Mouse (Mus musculus) kidney, embryonic 16.5 days (tissue): Measurements from ENCODE around the gene Arhgef7. TPM values are rescaled to one million over a fixed set of nuclear protein-coding genes. Genes with fewer than 3 reads are reported as not detected.

Experiments used
- ATAC-seq: fragments of 200-750 bp; cut with Nextera tagmentation; 2 replicates; pipeline ENCODE4 v1.8.0; 2017; ENCODE audit warnings: moderate TSS enrichment; ENCODE audit not compliant: low FRiP score, low TSS enrichment
- H3K27ac ChIP-seq: fragments of 300-500 bp; sonication (generic); 2 replicates; pipeline ENCODE4 v1.5.1; 2014; ENCODE audit warnings: low read length
- H3K27me3 ChIP-seq: fragments of 300-500 bp; sonication (generic); 2 replicates; pipeline ENCODE4 v1.6.1; 2014; ENCODE audit warnings: low read length, control low read depth, mixed read lengths; ENCODE audit not compliant: insufficient read depth
- H3K36me3 ChIP-seq: fragments of 300-500 bp; sonication (generic); 2 replicates; pipeline ENCODE4 v1.6.1; 2014; ENCODE audit warnings: low read length, control low read depth, mixed read lengths; ENCODE audit not compliant: insufficient read depth
- H3K4me1 ChIP-seq: fragments of 300-500 bp; sonication (generic); 2 replicates; pipeline ENCODE4 v1.6.1; 2014; ENCODE audit warnings: low read length, control low read depth, mixed read lengths; ENCODE audit not compliant: insufficient read depth
- H3K4me2 ChIP-seq: fragments of 300-500 bp; sonication (generic); replicated peaks from 2 replicates; pipeline ENCODE4 v1.6.1; 2014; ENCODE audit warnings: low read depth, low read length
- H3K4me3 ChIP-seq: fragments of 300-500 bp; sonication (generic); 2 replicates; pipeline ENCODE4 v1.5.1; 2014; ENCODE audit warnings: mild to moderate bottlenecking, low read length
- H3K9ac ChIP-seq: fragments of 300-500 bp; sonication (generic); replicated peaks from 2 replicates; pipeline ENCODE4 v1.6.1; 2014; ENCODE audit warnings: low read length
- H3K9me3 ChIP-seq: fragments of 300-500 bp; sonication (generic); 2 replicates; pipeline ENCODE4 v1.6.1; 2016; ENCODE audit warnings: low read length, control low read depth
- WGBS: fragments of 180-500 bp; shearing (Covaris S2); extraction: QIAGEN DNeasy Blood & Tissue Kit; methylation state at CpG from one replicate; pipeline ENCODE4 v1.1.7; 2014; 5-methylcytosine and 5-hydroxymethylcytosine counted together
- polyA plus RNA-seq: library from polyadenylated mRNA; unstranded; fragments of >200 nt; fragmentation: Nextera tagmentation; extraction: Ambion mirVana; gene quantifications from 2 replicates; pipeline ENCODE4 v1.2.1, GENCODE M21; 2015

Arhgef7 gene
- polyA plus RNA-seq, 1 experiment from 2014 or later: 43.3 TPM

DNA sequence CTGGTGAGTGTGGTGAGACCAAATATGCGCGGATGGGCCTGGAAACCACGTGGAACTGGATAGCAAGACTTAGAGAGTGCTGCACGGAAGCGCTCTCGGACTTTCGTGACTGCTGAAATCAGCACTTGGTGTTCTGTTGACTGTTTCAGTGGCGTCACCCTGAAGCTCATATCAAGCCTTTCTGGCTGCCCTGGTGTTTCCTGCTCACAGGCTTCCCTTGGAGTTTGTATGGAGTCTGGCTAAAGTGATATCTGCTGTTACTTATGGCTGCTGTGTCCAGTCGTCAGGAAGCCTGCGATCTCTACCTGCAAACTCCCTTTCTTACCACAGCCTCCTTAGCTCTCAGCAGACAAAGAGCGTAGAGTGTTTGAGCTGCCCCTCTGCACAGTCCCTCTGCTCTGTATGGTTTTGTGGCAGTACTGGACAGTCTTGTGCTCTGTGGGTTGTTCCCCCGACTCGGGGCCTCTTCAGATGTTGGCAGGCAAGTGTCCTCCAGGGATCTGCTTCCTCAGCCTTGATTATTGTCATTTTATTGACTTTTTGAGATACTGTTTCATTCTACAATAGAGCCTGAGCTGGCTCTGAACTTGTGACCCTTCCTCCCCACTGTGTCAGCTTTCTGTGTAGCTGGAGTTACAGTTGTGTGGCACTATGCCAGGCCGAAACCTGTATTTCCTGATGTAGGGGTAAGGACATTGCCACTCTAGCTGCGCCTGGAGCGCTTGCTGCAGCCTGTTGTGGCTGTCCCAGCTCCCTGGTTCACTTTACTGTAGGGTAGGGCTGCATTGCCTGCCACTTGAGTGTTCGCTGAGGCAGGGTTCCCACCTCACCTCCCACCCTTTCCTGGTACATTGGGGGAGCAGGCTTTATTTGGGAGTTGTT lies 46.9 kb downstream of the Arhgef7 start:
- H3K9me3 ChIP-seq: no peaks in the 10 kb centered on the region
- 0 out of 2 replicates have a peak overlapping the region, but pooled peaks have one; percentile 9 for H3K9ac ChIP-seq
- WGBS: 63% methylated on average over 17 of the region's 17 CpGs
- H3K36me3 ChIP-seq: no peaks in the 10 kb centered on the region
- peaks cover 46% of the 10 kb centered on the region for H3K4me1 ChIP-seq
- no peak overlapping the region for H3K4me3 ChIP-seq
- peak; percentile 46; the same call in 1 of the 2 replicates for ATAC-seq
- H3K27ac ChIP-seq: peak overlapping the region; percentile 71
- no peak overlapping the region for H3K4me2 ChIP-seq
- no peaks in the 10 kb centered on the region for H3K27me3 ChIP-seq

DNA sequence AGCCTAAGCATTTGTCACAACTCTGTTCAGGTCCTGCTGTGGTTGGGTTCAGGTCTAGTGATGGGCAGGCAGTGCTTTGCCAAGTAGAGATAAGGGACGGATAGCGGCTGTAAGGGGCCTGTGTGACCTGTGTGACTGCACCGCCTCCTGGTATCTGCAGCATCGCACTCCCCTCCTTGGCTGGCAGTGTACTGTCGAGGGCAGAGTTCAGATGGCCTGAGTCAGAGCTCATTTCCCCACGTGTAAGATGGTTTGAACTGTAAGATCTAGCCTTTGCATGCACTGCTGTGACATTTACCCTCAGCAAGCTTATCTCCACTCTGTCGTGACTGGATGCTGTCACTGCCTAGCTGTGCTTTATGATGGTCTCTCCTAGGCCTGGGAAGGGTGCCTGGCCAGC lies 48.4 kb downstream of the Arhgef7 start:
- peaks cover 51% of the 10 kb centered on the region for H3K4me1 ChIP-seq
- H3K27ac ChIP-seq: no peak overlapping the region
- H3K36me3 ChIP-seq: peaks cover 1% of the 10 kb centered on the region; the same call in 1 of the 2 replicates
- H3K4me3 ChIP-seq: no peak overlapping the region
- H3K27me3 ChIP-seq: no peaks in the 10 kb centered on the region
- WGBS: 54% methylated on average over 7 of the region's 7 CpGs
- H3K9me3 ChIP-seq: no peaks in the 10 kb centered on the region
- ATAC-seq: no peak
- H3K9ac ChIP-seq: no peak overlapping the region
- H3K4me2 ChIP-seq: no peak overlapping the region

DNA sequence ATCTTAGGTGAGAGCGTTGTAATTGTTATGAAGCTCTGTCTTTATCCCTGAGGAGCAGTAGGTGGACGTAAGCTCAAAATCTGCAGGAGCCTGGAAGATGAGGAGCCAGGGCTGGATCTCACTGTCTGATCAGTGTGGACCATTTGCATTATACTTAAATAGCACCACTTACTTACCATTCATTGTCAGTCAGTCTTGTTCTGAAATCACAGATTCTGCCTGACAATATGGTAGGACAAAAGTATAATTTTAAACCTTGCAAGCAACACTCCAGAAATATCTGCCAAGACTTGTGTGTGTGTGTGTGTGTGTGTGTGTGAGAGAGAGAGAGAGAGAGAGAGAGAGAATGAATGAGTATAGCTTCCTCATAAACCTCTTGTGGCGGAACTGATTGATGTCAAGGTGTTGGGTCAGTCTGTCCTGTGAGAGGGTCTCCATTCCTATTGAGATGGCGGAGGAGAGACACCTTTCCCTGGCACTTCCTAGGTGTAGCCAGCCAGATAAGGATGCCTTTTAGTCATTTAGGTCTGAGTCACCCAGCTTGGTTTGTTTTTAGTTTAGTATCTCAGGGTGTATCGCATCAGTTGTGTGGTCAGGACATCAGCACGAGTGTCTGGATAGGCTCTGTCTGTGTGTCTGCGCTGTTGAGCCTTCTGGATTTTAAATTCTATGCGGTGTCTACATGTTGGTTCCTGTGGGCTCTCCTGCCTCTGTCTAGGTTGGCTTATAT lies 49.1 kb downstream of the Arhgef7 start:
- Histone ChIP-seq H3K36me3 (peaks cover 6% of the 10 kb centered on the region; the same call in 1 of the 2 replicates), H3K4me3 (no peak overlapping the region), H3K9ac (no peak overlapping the region), H3K9me3 (no peaks in the 10 kb centered on the region), H3K27ac (no peak overlapping the region), H3K27me3 (no peaks in the 10 kb centered on the region), H3K4me1 (peaks cover 51% of the 10 kb centered on the region), H3K4me2 (no peak overlapping the region)
- no peak for ATAC-seq
- WGBS: 93% methylated on average over 8 of the region's 8 CpGs

DNA sequence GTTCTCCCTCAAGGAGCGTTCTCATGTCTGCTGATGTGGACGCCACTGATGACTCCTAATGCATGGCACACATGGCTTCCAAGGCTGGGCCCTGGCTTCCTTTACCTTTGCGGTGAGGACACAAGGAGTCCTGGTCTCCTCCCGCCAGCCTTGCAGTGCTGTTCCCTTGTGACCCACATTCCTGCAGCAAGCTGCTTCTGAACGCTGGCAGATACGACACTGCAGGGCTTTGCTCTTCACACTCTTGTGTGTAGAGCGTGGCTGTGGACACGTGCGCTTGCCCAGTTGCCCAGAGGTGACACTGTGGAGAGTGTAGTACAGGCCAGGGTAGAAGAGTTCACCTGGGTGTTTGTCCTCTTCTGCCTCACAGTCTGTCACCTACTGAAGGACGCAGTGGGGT lies 49.7 kb downstream of the Arhgef7 start:
- H3K4me2 ChIP-seq: no peak overlapping the region
- 65% methylated on average over 10 of the region's 10 CpGs for WGBS
- no peak overlapping the region for H3K9ac ChIP-seq
- peaks cover 11% of the 10 kb centered on the region for H3K36me3 ChIP-seq
- no peaks in the 10 kb centered on the region for H3K9me3 ChIP-seq
- H3K27ac ChIP-seq: no peak overlapping the region
- no peak for ATAC-seq
- H3K4me1 ChIP-seq: peaks cover 49% of the 10 kb centered on the region
- no peak overlapping the region for H3K4me3 ChIP-seq
- no peaks in the 10 kb centered on the region for H3K27me3 ChIP-seq

DNA sequence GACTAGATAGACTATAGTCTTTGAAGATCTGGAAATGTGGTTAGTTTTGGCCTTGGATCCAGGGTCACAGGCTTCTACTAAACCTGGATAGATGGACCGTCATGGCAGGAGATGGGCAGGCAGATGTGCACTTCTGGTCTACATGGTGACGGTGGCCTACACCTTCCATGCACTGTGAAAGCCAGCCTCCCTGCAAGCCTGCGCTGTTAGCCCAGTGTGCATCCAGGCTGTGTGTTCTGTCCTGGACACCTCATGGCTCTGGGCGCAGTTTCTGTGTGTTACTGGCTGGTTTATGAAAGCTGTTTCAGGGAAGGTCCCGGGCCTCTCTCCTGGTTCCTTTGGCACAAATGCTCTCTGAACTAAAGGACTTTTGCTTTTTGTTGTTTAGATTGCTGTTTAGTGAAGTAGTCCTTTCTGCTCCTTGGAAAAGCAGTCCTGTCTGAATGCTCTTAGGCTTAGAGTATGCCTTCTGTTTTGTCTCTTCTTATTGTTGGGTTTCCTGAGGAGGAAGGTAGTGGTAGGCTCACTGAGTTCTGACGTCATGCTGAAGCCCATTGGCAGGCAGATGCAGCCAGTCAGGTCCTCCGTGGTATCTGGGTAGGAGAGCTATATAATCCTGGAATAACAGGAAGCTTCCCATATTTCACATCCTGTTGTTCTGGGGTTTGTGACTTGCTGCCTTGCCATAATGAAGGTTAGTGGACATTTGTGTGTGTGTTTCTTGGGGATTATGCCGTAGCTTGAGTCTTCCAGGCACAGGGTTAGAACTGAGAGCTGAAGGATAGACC lies 51.3 kb downstream of the Arhgef7 start:
- Histone ChIP-seq H3K4me1 (peaks cover 41% of the 10 kb centered on the region), H3K4me2 (no peak overlapping the region), H3K9ac (peak overlapping the region; percentile 39), H3K36me3 (peaks cover 24% of the 10 kb centered on the region), H3K27ac (peak overlapping the region; percentile 73), H3K27me3 (no peaks in the 10 kb centered on the region), H3K4me3 (peak overlapping the region; percentile 28), H3K9me3 (no peaks in the 10 kb centered on the region)
- WGBS: 68% methylated on average over 8 of the region's 8 CpGs
- ATAC-seq: peak; percentile 32; the same call in 1 of the 2 replicates

DNA sequence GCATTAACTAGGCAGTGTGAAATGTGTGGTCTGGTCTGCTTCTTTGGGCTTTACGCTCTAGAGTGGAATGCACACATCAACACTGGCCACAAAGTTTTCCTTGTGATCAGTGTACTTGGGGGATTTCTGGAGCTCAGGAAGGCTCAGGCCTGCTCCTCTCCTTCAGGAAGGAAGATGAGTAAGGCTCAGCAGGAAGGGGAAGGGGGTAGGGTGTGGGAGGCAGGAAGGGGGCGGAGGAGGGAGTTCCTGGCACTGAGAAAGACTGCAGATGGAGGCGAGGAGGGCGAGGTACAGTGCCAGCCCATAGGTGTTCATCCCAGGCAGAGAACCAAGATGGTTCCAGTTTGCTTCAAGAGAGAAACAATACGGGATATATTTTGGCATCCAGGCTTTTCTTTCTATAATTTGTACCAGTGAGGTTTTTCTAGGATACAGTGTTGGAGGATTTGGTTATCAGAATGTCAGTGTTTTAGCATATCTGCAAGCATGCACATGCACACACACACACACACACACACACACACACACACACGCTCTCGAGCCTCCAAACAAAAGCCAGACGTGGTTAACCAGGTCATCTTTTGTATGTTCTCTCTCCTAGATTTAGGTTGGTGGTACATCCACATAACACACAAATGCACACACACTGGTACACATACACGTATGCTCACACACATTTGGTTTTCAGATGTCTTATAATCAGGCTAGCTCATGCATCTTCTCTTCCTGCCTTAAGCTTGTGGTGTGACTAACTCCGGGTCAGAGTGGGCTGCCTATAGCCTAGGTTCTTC lies 52.5 kb downstream of the Arhgef7 start:
- Histone ChIP-seq H3K36me3 (peaks cover 25% of the 10 kb centered on the region), H3K4me1 (peaks cover 30% of the 10 kb centered on the region), H3K4me2 (peak overlapping the region; percentile 41), H3K4me3 (peak overlapping the region; percentile 28), H3K9ac (peak overlapping the region; percentile 39), H3K27me3 (no peaks in the 10 kb centered on the region), H3K27ac (peak overlapping the region; percentile 73), H3K9me3 (no peaks in the 10 kb centered on the region)
- peak; percentile 43; the same call in 1 of the 2 replicates for ATAC-seq
- WGBS: 71% methylated on average over 10 of the region's 10 CpGs

DNA sequence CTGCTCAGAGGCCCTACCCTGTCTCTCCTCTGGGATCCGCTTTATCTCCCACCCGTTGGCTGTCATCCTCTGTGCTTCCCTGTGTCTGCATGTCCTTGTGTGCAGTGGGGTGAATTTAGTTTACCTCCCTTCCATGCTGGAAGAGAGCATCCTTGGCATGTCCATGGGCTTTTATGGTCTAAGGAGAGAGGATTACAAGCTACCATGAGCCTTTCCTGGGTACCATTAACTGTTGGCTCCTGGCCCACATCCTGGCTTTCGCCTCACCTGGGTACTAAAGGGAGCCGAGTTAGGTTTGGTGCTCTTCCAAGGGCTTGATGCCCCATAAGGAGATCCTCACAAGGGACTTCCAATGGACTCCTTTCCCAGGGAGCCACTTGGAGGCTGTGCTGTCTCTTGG lies 53.1 kb downstream of the Arhgef7 start:
- Histone ChIP-seq H3K36me3 (peaks cover 28% of the 10 kb centered on the region), H3K27ac (no peak overlapping the region), H3K4me3 (peak overlapping the region; percentile 28), H3K4me2 (peak overlapping the region; percentile 41), H3K4me1 (peaks cover 24% of the 10 kb centered on the region), H3K9me3 (no peaks in the 10 kb centered on the region), H3K27me3 (no peaks in the 10 kb centered on the region), H3K9ac (no peak overlapping the region)
- 91% methylated on average over 4 of the region's 4 CpGs for WGBS
- ATAC-seq: no peak

DNA sequence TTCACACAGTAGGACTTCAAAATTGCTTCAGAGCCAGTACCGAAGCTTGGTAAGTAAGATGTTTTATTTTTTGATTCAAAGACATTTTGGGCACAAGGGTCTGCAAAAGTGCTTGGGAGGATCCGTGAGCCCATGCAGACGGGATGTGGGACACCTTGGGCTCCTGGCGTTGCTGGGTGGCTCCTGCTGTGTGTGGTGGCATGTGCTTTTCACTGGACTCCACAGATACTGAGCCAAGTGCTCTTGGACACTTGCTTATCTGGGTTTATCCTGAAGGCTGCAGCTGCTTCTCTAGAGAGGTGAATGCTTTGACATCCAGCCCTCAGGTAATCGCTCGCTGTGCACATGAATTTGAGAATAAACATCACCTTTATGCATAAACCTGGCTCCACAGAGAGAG lies 55.1 kb downstream of the Arhgef7 start:
- ATAC-seq: no peak
- H3K9ac ChIP-seq: no peak overlapping the region
- peaks cover 14% of the 10 kb centered on the region for H3K4me1 ChIP-seq
- H3K36me3 ChIP-seq: peaks cover 33% of the 10 kb centered on the region
- no peaks in the 10 kb centered on the region for H3K27me3 ChIP-seq
- no peak overlapping the region for H3K4me3 ChIP-seq
- no peaks in the 10 kb centered on the region for H3K9me3 ChIP-seq
- no peak overlapping the region for H3K4me2 ChIP-seq
- no peak overlapping the region for H3K27ac ChIP-seq
- WGBS: 93% methylated on average over 6 of the region's 6 CpGs
